Mouse (Mus musculus): Measurements from ENCODE around the gene Zfhx3.

DNA sequence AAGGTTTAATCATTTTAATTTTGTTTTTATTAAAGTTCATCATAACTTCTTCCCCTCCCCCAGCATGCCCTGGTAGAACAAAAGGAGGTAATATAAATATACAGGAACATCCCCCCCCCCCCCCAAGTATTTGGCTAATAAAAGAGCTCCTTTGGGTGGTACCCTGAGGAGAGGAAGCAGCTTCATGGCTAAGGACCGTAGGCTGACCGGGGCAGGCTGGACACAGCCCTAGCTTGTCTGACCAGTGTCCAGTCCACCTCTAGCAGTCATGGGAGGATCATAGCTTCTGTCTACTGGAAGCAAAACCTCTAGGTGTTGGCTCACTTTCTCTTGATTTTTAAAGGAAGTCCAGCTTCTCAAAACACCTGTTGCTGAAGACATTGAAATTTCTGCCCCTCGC lies 927.0 kb downstream of the Zfhx3 start:
- no peak for TF ChIP-seq CTCF (conservative IDR thresholded peaks at IDR 0.05; ENCODE audit: insufficient read depth, insufficient read length, low read depth, low read length)
- no peak for TF ChIP-seq POLR2A (IDR thresholded peaks at IDR 0.05; ENCODE audit: low read depth, low read length)

Data from kidney, adult 2 months (tissue).